Mouse (Mus musculus) forebrain, embryonic 12.5 days (tissue): ENCODE measurements at regions not wholly inside any gene's neighbourhood (a gene's known extent, or its start where the extent isn't known, plus 50 kb on each side); places are given as distances from the start of the nearest gene placed in this dataset.

ENCODE experiments used
- ATAC-seq: fragments of 200-750 bp; cut with Nextera tagmentation; 2 replicates; pipeline ENCODE4 v1.8.0; 2017; ENCODE audit warnings: moderate TSS enrichment; ENCODE audit not compliant: low FRiP score
- H3K27ac ChIP-seq: fragments of 300-500 bp; sonication (generic); 2 replicates; pipeline ENCODE4 v1.5.1; 2016; ENCODE audit warnings: mild to moderate bottlenecking
- H3K27me3 ChIP-seq: fragments of 300-500 bp; sonication (generic); 2 replicates; pipeline ENCODE4 v1.6.1; 2016; ENCODE audit warnings: mild to moderate bottlenecking
- H3K36me3 ChIP-seq: fragments of 300-500 bp; sonication (generic); replicated peaks from 2 replicates; pipeline ENCODE4 v1.6.1; 2016; ENCODE audit warnings: mild to moderate bottlenecking
- H3K4me1 ChIP-seq: fragments of 300-500 bp; sonication (generic); 2 replicates; pipeline ENCODE4 v1.6.1; 2016
- H3K4me2 ChIP-seq: fragments of 300-500 bp; sonication (generic); 2 replicates; pipeline ENCODE4 v1.6.1; 2016; ENCODE audit warnings: mild to moderate bottlenecking, moderate library complexity
- H3K4me3 ChIP-seq: fragments of 300-500 bp; sonication (generic); replicated peaks from 2 replicates; pipeline ENCODE4 v1.5.1; 2016; ENCODE audit warnings: mild to moderate bottlenecking
- H3K9ac ChIP-seq: fragments of 300-500 bp; sonication (generic); 2 replicates; pipeline ENCODE4 v1.6.1; 2016; ENCODE audit warnings: mild to moderate bottlenecking
- H3K9me3 ChIP-seq: fragments of 300-500 bp; sonication (generic); 2 replicates; pipeline ENCODE4 v1.6.1; 2016
- WGBS: fragments of 180-500 bp; shearing (Covaris S2); methylation state at CpG from one replicate; pipeline ENCODE4 v1.1.7; 2016; 5-methylcytosine and 5-hydroxymethylcytosine counted together

DNA sequence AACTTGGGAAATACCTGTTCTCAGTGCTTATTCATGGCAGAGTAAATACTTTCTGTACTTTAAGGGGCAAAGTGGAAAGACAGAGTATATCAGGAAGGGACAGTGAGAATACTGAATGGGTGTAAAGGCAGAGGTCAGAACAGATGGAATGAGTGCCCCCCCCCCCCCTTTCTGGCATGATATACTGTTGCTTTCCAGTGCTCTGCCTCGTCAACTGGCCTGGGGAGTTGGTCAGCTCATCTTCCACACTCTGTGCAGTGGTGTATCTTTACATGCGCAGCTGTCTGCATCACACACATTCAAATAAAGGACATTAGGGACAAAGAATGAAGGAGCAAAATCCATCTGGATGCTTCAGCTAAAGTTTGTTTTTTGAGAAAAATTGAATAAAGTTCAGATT is 668.5 kb upstream of the Zeb2 start:
- Histone ChIP-seq H3K4me1 (peaks cover 16% of the 10 kb centered on the region), H3K9me3 (no peaks in the 10 kb centered on the region), H3K27me3 (no peaks in the 10 kb centered on the region), H3K9ac (no peak overlapping the region), H3K36me3 (no peaks in the 10 kb centered on the region), H3K27ac (no peak overlapping the region), H3K4me2 (no peak overlapping the region), H3K4me3 (no peak overlapping the region)
- no peak for ATAC-seq
- 66% methylated on average over 2 of the region's 2 CpGs for WGBS

DNA sequence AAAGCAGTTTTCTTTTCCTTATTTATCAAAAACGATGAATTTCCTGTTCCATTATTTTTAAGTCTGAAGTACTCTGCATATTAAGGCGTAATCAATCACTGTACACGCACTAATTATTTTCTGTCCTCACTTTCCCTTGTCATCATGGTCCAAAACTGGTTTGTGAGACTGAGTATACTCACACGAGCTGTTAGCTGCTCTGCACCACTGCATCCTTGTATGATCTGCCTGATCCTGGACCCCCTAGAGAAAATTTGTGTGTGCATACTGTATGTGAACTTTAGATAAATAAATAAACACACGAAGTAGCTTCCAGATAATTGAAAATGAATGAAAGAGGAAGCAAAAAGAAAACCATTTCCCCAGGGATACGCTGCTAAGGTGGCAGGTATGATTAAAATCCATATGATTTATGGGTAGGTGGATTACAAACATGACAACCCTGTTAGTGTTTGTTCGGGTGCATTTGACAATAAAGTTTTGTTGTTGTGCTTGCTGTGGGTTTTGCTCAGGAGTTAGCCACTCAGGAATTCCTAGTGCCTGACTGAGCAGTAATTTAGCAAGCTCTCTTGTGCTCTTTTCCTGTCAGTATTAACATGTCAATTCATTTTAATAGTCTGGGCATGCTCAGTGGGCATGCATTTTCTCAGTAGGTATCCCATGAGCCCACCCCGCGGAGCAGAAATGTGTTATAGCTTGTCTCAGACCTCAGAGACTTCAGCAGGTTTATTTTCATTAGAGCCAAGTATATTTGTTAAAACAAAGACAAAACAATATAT is 666.6 kb upstream of the Zeb2 start:
- Histone ChIP-seq H3K9me3 (no peaks in the 10 kb centered on the region), H3K4me1 (peaks cover 10% of the 10 kb centered on the region; the same call in 1 of the 2 replicates), H3K27ac (no peak overlapping the region), H3K9ac (no peak overlapping the region), H3K4me2 (no peak overlapping the region), H3K27me3 (no peaks in the 10 kb centered on the region), H3K4me3 (no peak overlapping the region), H3K36me3 (no peaks in the 10 kb centered on the region)
- ATAC-seq: no peak
- 79% methylated on average over 9 of the region's 9 CpGs for WGBS

DNA sequence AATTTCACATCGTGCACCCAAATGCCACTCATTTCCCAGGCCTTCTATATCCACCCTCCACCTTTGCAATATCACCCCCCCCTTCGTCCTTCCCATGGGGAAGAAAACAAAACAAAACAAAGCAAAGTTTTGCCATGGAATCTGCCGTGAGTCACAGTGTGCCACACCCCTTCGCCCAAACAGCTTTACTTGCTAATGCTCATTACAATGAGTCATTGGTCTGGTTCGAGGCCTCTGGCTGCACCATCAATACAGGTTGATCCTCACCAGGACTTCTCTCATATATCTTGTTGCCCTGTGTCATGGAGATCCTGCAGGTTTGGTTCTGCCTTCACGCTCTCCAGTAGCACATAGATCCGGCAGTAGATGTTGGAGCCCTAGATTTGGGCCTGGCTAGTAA is 660.3 kb upstream of the Zeb2 start:
- H3K9me3 ChIP-seq: no peaks in the 10 kb centered on the region
- 92% methylated on average over 7 of the region's 7 CpGs for WGBS
- no peak overlapping the region for H3K27ac ChIP-seq
- no peaks in the 10 kb centered on the region for H3K27me3 ChIP-seq
- no peak overlapping the region for H3K9ac ChIP-seq
- no peaks in the 10 kb centered on the region for H3K36me3 ChIP-seq
- no peak overlapping the region for H3K4me2 ChIP-seq
- no peaks in the 10 kb centered on the region for H3K4me1 ChIP-seq
- ATAC-seq: no peak
- H3K4me3 ChIP-seq: no peak overlapping the region

DNA sequence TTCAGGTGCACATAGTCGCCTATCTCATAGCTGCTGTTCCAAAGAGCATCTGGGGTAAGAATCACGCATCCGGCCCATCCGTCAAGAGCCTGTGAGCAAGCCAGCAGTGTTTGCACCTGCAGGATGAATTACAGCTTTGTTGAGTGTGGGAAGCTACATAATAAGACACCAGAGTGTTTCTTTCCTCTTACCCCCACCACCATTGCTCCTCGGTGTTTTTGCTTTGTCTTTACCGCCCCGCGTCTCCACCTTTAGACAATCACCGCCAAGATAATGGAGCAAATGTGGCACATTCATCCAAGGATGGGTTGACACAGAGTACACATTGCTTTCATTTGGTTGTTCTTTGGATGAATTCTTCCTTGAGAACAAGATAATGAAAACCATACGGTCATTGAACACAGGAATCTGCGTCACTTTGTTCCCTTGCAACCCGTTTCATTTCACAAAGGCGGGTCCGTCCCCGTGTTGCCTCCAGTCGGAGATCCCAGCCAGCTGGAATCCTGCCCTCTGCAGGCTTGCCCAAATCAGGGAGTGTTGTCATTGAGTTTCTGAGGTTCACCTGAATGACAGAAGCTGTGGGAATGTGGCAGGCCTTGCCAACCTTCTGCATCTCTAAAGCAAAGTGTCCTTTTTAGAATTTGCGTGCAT is 659.4 kb upstream of the Zeb2 start:
- no peak overlapping the region for H3K4me3 ChIP-seq
- 68% methylated on average over 17 of the region's 17 CpGs for WGBS
- H3K9ac ChIP-seq: no peak overlapping the region
- no peaks in the 10 kb centered on the region for H3K27me3 ChIP-seq
- H3K4me2 ChIP-seq: no peak overlapping the region
- no peaks in the 10 kb centered on the region for H3K4me1 ChIP-seq
- H3K27ac ChIP-seq: no peak overlapping the region
- ATAC-seq: no peak
- H3K36me3 ChIP-seq: no peaks in the 10 kb centered on the region
- no peaks in the 10 kb centered on the region for H3K9me3 ChIP-seq

DNA sequence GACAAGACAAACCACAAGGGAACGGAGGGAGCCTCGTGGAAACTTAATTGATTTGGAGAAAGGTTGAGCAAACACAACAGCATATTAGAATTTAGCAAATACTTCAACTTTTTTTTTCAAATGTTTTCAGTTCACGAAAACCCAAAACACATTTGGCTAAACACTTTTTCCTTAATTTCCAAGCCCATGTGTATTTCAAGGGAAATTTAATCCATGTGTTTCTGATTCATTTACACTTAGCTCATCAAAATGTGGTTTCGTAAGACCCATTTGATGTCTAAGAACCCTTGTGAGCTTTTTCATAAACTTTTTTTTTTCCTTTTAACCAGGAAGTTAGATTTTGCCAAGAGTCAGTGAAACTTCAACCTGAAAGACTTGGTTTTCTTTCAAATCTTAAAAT is 658.5 kb upstream of the Zeb2 start:
- H3K9ac ChIP-seq: no peak overlapping the region
- no peaks in the 10 kb centered on the region for H3K9me3 ChIP-seq
- 82% methylated on average over 4 of the region's 4 CpGs for WGBS
- no peaks in the 10 kb centered on the region for H3K27me3 ChIP-seq
- ATAC-seq: no peak
- no peak overlapping the region for H3K4me2 ChIP-seq
- no peaks in the 10 kb centered on the region for H3K36me3 ChIP-seq
- no peak overlapping the region for H3K27ac ChIP-seq
- H3K4me1 ChIP-seq: no peaks in the 10 kb centered on the region
- no peak overlapping the region for H3K4me3 ChIP-seq

DNA sequence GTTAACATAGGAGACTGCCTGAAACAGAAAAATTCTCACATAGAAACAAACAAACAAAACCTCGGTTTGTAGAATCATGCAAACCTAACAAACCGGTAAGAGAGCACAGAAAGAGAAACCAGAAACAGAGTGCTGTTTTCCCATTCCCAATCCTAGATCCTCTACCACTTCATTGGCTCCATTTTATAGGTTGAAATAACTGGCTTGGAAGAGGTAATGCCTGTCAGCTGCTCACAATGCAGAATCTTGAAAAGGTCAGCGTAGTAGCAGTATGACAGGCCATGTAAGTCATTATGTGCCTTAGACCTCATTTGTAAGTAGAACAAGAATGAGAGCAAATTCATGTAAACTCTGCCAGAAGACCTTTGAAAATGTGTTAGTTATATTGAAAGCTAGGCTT is 657.2 kb upstream of the Zeb2 start:
- Histone ChIP-seq H3K4me3 (no peak overlapping the region), H3K4me1 (no peaks in the 10 kb centered on the region), H3K36me3 (no peaks in the 10 kb centered on the region), H3K4me2 (no peak overlapping the region), H3K9ac (no peak overlapping the region), H3K27ac (no peak overlapping the region), H3K9me3 (no peaks in the 10 kb centered on the region), H3K27me3 (no peaks in the 10 kb centered on the region)
- 79% methylated on average over 3 of the region's 3 CpGs for WGBS
- no peak for ATAC-seq

DNA sequence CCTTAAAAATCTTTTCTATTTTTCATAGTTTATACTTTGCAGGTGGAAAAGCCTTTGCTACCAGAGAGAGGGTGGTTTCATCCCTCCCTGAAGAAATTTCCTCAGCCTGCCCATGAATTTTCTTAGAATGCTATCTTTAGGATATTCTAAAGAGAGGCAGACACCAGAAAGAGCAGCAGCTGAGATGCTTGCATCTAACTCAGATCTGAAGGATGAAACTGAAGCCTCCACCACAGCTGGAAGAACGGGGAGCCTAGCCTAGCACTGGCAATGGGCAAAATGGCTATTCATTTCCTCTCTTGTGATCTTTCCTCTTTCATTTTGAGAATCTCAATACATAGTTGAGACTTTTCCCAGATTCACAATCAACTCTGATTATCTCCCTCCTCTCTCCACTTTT is 640.0 kb upstream of the Zeb2 start:
- no peaks in the 10 kb centered on the region for H3K4me1 ChIP-seq
- H3K9ac ChIP-seq: no peak overlapping the region
- H3K4me2 ChIP-seq: no peak overlapping the region
- no peaks in the 10 kb centered on the region for H3K27me3 ChIP-seq
- no peak overlapping the region for H3K27ac ChIP-seq
- H3K4me3 ChIP-seq: no peak overlapping the region
- H3K9me3 ChIP-seq: no peaks in the 10 kb centered on the region
- WGBS: 92% methylated on average over 1 of the region's 1 CpGs
- no peaks in the 10 kb centered on the region for H3K36me3 ChIP-seq
- ATAC-seq: no peak

DNA sequence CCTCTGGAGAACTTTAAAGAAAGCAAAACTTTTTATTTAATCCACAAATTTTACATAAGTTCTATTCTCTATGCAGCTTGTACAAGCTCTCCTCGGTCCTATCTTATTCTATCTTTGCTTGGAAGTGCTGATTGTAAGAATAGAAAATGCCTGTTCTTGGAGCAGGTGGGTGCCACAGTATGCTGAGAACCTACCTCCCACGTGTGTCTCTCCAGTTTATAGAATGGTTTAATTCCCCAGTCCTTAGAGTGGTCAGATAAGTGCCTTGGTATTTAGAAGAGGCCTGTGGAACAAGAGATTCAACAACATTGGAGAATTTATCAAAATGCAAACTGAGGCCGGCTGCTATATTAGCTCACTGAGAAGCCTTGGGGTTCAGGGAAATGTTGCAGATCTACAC is 639.2 kb upstream of the Zeb2 start:
- H3K4me1 ChIP-seq: no peaks in the 10 kb centered on the region; the same call in 1 of the 2 replicates
- no peaks in the 10 kb centered on the region for H3K27me3 ChIP-seq
- no peak overlapping the region for H3K4me2 ChIP-seq
- no peaks in the 10 kb centered on the region for H3K36me3 ChIP-seq
- H3K27ac ChIP-seq: no peak overlapping the region
- no peak overlapping the region for H3K4me3 ChIP-seq
- ATAC-seq: no peak
- no peak overlapping the region for H3K9ac ChIP-seq
- H3K9me3 ChIP-seq: no peaks in the 10 kb centered on the region
- WGBS: 84% methylated on average over 3 of the region's 3 CpGs

DNA sequence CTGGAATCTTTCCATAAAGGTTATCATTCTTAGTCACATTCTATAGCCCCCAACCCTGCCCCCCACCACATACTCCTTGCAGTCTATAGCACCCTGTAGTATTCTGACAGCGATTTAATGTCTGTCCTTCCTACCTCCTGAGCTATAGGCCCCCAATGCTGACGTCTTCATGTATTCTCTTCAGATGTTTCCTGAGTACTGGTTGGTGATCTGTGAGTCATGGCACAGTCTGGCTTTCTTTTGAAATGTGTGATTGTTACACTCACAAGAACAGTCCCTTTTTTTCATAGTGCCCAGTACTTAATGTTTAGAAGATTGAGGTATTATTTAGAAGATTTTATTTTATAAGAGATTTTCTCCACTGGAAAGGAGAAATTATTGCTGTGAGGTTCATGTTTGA is 634.6 kb upstream of the Zeb2 start:
- no peak for ATAC-seq
- 61% methylated on average over 2 of the region's 2 CpGs for WGBS
- Histone ChIP-seq H3K4me2 (no peak overlapping the region), H3K27me3 (no peaks in the 10 kb centered on the region), H3K4me1 (no peaks in the 10 kb centered on the region; the same call in 1 of the 2 replicates), H3K4me3 (no peak overlapping the region), H3K36me3 (no peaks in the 10 kb centered on the region), H3K9ac (no peak overlapping the region), H3K27ac (no peak overlapping the region), H3K9me3 (no peaks in the 10 kb centered on the region)

DNA sequence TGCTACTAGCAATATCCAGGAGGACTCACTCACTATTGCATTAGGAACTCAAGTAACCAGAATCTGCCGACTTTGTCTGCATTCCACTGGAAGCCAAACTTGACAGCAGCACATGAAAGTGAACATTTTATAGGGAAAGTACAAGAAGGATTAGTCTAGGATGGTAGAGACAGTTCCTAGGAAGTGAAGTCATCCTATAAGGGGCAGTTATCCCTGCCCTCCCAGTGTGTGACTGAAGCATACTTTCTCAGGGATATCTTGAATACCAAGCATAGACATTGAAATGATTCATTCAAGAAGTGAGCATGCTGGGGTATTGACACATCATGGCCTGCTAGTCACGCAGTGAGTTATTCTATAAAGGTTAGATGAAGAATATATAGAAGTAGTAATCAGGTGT is 632.2 kb upstream of the Zeb2 start:
- Histone ChIP-seq H3K4me2 (no peak overlapping the region), H3K4me1 (no peaks in the 10 kb centered on the region; the same call in 1 of the 2 replicates), H3K9me3 (no peaks in the 10 kb centered on the region), H3K9ac (no peak overlapping the region), H3K4me3 (no peak overlapping the region), H3K36me3 (no peaks in the 10 kb centered on the region), H3K27ac (no peak overlapping the region), H3K27me3 (no peaks in the 10 kb centered on the region)
- 74% methylated on average over 2 of the region's 2 CpGs for WGBS
- no peak for ATAC-seq

DNA sequence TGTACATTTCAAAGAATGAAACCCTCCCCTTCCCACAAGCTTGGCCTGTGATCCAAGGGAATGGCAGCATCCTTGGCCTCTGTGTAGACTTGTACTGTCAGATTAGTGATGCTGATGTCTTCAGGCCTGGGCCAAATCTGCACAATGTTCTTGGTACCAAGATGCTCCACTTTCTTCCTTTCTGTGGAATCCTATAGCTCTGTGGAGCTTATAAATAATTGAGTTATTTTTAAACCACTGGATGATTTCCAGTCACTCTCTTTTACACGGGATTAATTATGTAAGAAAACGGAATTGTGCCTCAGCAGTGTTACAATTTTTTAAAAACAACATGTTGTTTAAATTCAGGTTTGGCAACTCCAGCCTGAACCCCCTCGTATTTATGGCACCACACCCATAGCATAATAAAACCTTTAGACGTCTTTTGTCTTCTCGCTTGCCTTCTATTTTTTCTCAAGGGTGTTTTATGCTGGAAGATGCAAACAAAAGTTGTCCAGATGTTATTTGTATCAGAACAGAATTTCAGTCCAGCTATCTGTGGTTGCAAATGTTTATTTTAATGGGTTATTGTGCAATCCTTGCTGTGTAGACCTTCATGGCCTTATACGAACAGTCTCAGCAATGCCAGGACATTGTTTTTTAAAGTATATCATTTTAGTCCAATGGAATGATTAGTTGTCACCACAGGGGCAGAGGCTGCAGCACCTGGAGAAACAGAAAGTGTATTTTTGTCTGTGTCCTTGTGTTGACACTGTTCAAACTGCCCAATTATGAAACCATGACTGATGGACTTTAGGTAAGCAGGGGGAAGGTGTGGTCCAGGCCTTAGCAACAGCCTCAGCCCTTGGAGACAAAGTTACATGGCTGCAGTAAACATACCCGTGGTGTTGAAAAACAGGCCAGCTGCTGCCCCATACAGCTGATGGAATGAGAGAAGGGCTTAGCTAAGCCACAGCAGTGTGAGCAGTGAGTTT is 630.4 kb upstream of the Zeb2 start:
- H3K36me3 ChIP-seq: no peaks in the 10 kb centered on the region
- H3K4me3 ChIP-seq: no peak overlapping the region
- H3K4me1 ChIP-seq: no peaks in the 10 kb centered on the region; the same call in 1 of the 2 replicates
- H3K9ac ChIP-seq: no peak overlapping the region
- no peaks in the 10 kb centered on the region for H3K9me3 ChIP-seq
- no peak for ATAC-seq
- H3K27me3 ChIP-seq: no peaks in the 10 kb centered on the region
- 78% methylated on average over 7 of the region's 7 CpGs for WGBS
- H3K27ac ChIP-seq: no peak overlapping the region
- no peak overlapping the region for H3K4me2 ChIP-seq

DNA sequence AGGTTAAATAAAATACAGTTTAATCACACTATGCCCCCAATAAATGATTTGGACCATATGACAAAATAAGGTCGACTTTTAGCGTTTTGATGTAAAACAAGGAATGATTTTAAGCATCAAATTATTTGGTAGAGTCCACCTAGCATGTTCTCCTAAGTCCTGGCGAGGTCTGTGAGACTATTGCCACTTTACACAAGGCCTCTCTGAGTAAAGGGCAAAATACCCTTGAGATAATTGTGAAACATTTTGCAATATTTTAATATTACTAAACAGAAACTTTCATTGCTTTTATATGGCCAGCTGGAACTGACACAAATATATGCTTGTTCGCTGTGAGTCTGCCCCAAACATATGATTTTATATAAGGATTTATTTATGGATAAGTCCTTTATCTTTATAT is 629.4 kb upstream of the Zeb2 start:
- no peak for ATAC-seq

More for the DNA sequence above, 629.4 kb upstream of the Zeb2 start:
- Histone ChIP-seq H3K4me3 (no peak overlapping the region), H3K36me3 (no peaks in the 10 kb centered on the region), H3K9me3 (no peaks in the 10 kb centered on the region), H3K4me1 (no peaks in the 10 kb centered on the region; the same call in 1 of the 2 replicates), H3K27ac (no peak overlapping the region), H3K27me3 (no peaks in the 10 kb centered on the region), H3K4me2 (no peak overlapping the region), H3K9ac (no peak overlapping the region)
- 91% methylated on average over 4 of the region's 4 CpGs for WGBS
